Mouse (Mus musculus) forebrain, embryonic 11.5 days (tissue): ENCODE measurements at regions not wholly inside any gene's neighbourhood (a gene's known extent, or its start where the extent isn't known, plus 50 kb on each side); places are given as distances from the start of the nearest gene placed in this dataset.

Experiments used
- ATAC-seq: fragments of 200-750 bp; cut with Nextera tagmentation; replicated peaks from 2 replicates; pipeline ENCODE4 v1.8.0; 2017; ENCODE audit warnings: moderate TSS enrichment; ENCODE audit not compliant: low FRiP score
- DNase-seq: peaks from one replicate; pipeline ENCODE4 v3.0.0-alpha.2; 2017; ENCODE audit warnings: low spot score
- H3K27ac ChIP-seq: fragments of 300-500 bp; sonication (generic); 2 replicates; pipeline ENCODE4 v1.5.1; 2014; ENCODE audit warnings: low read depth, low read length
- H3K27me3 ChIP-seq: fragments of 300-500 bp; sonication (generic); 2 replicates; pipeline ENCODE4 v1.6.1; 2014; ENCODE audit warnings: mild to moderate bottlenecking, low read length, mixed read lengths; ENCODE audit not compliant: control insufficient read depth, insufficient read depth
- H3K36me3 ChIP-seq: fragments of 300-500 bp; sonication (generic); 2 replicates; pipeline ENCODE4 v1.6.1; 2014; ENCODE audit warnings: mild to moderate bottlenecking, low read length, moderate library complexity, mixed read lengths; ENCODE audit not compliant: control insufficient read depth, insufficient read depth
- H3K4me1 ChIP-seq: fragments of 300-500 bp; sonication (generic); replicated peaks from 2 replicates; pipeline ENCODE4 v1.6.1; 2014; ENCODE audit warnings: low read length, mixed read lengths; ENCODE audit not compliant: control insufficient read depth, insufficient read depth
- H3K4me2 ChIP-seq: fragments of 300-500 bp; sonication (generic); 2 replicates; pipeline ENCODE4 v1.6.1; 2014; ENCODE audit warnings: low read depth, mild to moderate bottlenecking, low read length, moderate library complexity, mixed read lengths; ENCODE audit not compliant: severe bottlenecking
- H3K4me3 ChIP-seq: fragments of 300-500 bp; sonication (generic); 2 replicates; pipeline ENCODE4 v1.5.1; 2014; ENCODE audit warnings: low read depth, low read length
- H3K9ac ChIP-seq: fragments of 300-500 bp; sonication (generic); 2 replicates; pipeline ENCODE4 v1.6.1; 2014; ENCODE audit warnings: low read length
- H3K9me3 ChIP-seq: fragments of 300-500 bp; sonication (generic); 2 replicates; pipeline ENCODE4 v1.6.1; 2016; ENCODE audit warnings: low read length, mixed read lengths; ENCODE audit not compliant: control insufficient read depth
- WGBS: fragments of 180-500 bp; shearing (Covaris S2); extraction: QIAGEN DNeasy Blood & Tissue Kit; methylation state at CpG from one replicate; pipeline ENCODE4 v1.1.7; 2014; 5-methylcytosine and 5-hydroxymethylcytosine counted together

DNA sequence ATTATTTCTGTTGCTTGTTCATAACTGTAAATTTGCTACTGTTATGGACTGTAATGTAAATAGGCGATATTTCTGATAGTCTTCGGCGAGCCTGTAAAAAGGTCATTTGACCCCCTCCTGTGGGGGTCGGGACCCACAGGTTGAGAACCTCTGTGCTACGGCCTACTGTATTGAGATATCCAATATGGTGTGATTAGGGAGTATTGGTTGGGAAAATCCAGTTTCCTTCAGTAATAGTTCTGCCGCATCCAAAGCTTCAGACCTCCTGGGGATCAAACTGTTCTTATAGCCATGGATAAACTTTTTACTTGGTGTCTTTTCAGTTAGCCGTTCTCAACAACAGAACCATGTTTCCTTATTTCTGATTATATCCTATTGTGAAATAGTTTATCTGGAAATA, 136.5 kb upstream of the Samsn1 start:
- no peak overlapping the region for H3K4me3 ChIP-seq
- WGBS = 93% methylated on average over 7 of the region's 7 CpGs

GRCm38 (mm10) chr16:76153766-76154525, 131.9 kb upstream of the Samsn1 start:
- ATAC-seq = peak; percentile 66
- WGBS = 71% methylated on average over 12 of the region's 12 CpGs

More for the DNA sequence above, 136.5 kb upstream of the Samsn1 start:
- Histone ChIP-seq H3K4me1 (no peaks in the 10 kb centered on the region), H3K27ac (no peak overlapping the region), H3K27me3 (no peaks in the 10 kb centered on the region), H3K9ac (no peak overlapping the region), H3K4me2 (no peak overlapping the region), H3K9me3 (no peaks in the 10 kb centered on the region), H3K36me3 (no peaks in the 10 kb centered on the region)
- DNase-seq (no peak), ATAC-seq (no peak)

GRCm38 (mm10) chr16:76149581-76149980, 127.5 kb upstream of the Samsn1 start:
- WGBS = 75% methylated on average over 5 of the region's 5 CpGs
- H3K27ac ChIP-seq = no peak overlapping the region
- no peaks in the 10 kb centered on the region for H3K4me1 ChIP-seq
- no peak overlapping the region for H3K4me2 ChIP-seq
- DNase-seq (no peak), ATAC-seq (no peak)
- no peak overlapping the region for H3K9ac ChIP-seq
- no peaks in the 10 kb centered on the region for H3K27me3 ChIP-seq
- no peaks in the 10 kb centered on the region for H3K36me3 ChIP-seq
- no peaks in the 10 kb centered on the region for H3K9me3 ChIP-seq
- H3K4me3 ChIP-seq = no peak overlapping the region

More at GRCm38 (mm10) chr16:76153766-76154525, 131.9 kb upstream of the Samsn1 start:
- H3K4me3 ChIP-seq = no peak overlapping the region
- no peak overlapping the region for H3K27ac ChIP-seq
- no peaks in the 10 kb centered on the region for H3K4me1 ChIP-seq
- no peak overlapping the region for H3K4me2 ChIP-seq
- no peaks in the 10 kb centered on the region for H3K27me3 ChIP-seq
- no peak for DNase-seq
- H3K9ac ChIP-seq = no peak overlapping the region
- no peaks in the 10 kb centered on the region for H3K36me3 ChIP-seq
- no peaks in the 10 kb centered on the region for H3K9me3 ChIP-seq

DNA sequence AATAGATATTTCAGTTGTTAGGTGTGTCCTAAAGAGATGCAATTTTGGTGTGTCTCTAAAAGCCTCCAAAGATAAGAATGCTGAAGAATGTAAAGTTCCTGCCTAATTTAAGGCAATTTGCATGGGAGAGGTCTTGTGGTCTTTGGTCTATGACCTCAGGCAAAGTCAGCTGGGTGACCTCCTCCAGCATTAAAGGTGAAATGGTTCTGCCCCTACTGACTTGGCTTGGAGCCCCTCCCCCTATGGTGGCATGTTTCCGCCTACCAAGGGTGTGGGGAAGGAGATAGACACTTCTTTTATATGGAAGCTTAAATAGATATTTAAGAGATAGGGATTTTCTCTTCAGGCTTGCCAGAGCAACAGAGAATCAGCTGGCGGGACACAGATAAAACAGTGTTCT, 111.8 kb upstream of the Samsn1 start:
- H3K9me3 ChIP-seq = no peaks in the 10 kb centered on the region
- H3K27ac ChIP-seq = no peak overlapping the region
- ATAC-seq (no peak), DNase-seq (no peak)
- 93% methylated on average over 2 of the region's 2 CpGs for WGBS
- H3K4me3 ChIP-seq = no peak overlapping the region
- no peaks in the 10 kb centered on the region for H3K36me3 ChIP-seq
- H3K27me3 ChIP-seq = no peaks in the 10 kb centered on the region
- no peak overlapping the region for H3K4me2 ChIP-seq
- no peaks in the 10 kb centered on the region for H3K4me1 ChIP-seq
- H3K9ac ChIP-seq = no peak overlapping the region

DNA sequence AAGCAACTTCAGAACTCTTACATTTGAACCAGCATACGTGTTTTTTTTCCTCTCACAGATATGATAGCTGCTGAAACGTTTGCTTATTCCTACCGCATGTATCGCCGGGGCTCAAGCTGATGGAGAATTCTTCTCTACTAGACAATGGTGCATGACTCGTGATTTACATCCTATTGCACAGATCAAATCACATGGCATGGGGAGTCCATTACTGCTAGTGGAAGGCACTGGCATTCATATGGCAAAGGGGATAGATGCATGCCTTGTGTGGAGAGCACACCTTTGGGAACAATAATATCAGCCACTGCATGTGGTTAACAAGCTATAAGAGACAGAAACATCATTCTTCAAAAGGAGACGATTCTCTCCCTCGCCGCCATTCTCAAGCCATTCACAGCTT, 108.4 kb upstream of the Samsn1 start:
- Histone ChIP-seq H3K9me3 (no peaks in the 10 kb centered on the region), H3K4me1 (no peaks in the 10 kb centered on the region), H3K4me2 (no peak overlapping the region), H3K27me3 (no peaks in the 10 kb centered on the region), H3K27ac (no peak overlapping the region), H3K9ac (no peak overlapping the region), H3K36me3 (no peaks in the 10 kb centered on the region), H3K4me3 (no peak overlapping the region)
- DNase-seq (no peak), ATAC-seq (no peak)
- WGBS = 90% methylated on average over 9 of the region's 9 CpGs

- no peak for ATAC-seq
- H3K9ac ChIP-seq = no peak overlapping the region
- H3K36me3 ChIP-seq = no peaks in the 10 kb centered on the region
- H3K9me3 ChIP-seq = no peaks in the 10 kb centered on the region
- DNase-seq = no peak
- H3K4me2 ChIP-seq = no peak overlapping the region
- no peak overlapping the region for H3K27ac ChIP-seq
- 95% methylated on average over 2 of the region's 2 CpGs for WGBS
- no peak overlapping the region for H3K4me3 ChIP-seq
- no peaks in the 10 kb centered on the region for H3K4me1 ChIP-seq
- H3K27me3 ChIP-seq = no peaks in the 10 kb centered on the region
These were observed 107.9 kb upstream of the Samsn1 start for GRCm38 (mm10) chr16:76129982-76130381.

- Histone ChIP-seq H3K36me3 (no peaks in the 10 kb centered on the region), H3K27me3 (no peaks in the 10 kb centered on the region), H3K4me3 (no peak overlapping the region), H3K9ac (no peak overlapping the region), H3K9me3 (no peaks in the 10 kb centered on the region), H3K4me2 (no peak overlapping the region), H3K27ac (no peak overlapping the region), H3K4me1 (no peaks in the 10 kb centered on the region)
- no peak for ATAC-seq
- no peak for DNase-seq
- 67% methylated on average over 5 of the region's 5 CpGs for WGBS
These were observed 100.9 kb upstream of the Samsn1 start for GRCm38 (mm10) chr16:76123021-76123384.

- Histone ChIP-seq H3K36me3 (no peaks in the 10 kb centered on the region), H3K9me3 (no peaks in the 10 kb centered on the region), H3K9ac (no peak overlapping the region), H3K27me3 (no peaks in the 10 kb centered on the region), H3K4me1 (no peaks in the 10 kb centered on the region), H3K27ac (no peak overlapping the region), H3K4me3 (no peak overlapping the region), H3K4me2 (no peak overlapping the region)
- DNase-seq = no peak
- no peak for ATAC-seq
- WGBS = 90% methylated on average over 9 of the region's 9 CpGs
These were observed 100.3 kb upstream of the Samsn1 start for GRCm38 (mm10) chr16:76122172-76123020.
